13 mouse cellular contexts compared by ENCODE assay signal in the genomic region with DNA sequence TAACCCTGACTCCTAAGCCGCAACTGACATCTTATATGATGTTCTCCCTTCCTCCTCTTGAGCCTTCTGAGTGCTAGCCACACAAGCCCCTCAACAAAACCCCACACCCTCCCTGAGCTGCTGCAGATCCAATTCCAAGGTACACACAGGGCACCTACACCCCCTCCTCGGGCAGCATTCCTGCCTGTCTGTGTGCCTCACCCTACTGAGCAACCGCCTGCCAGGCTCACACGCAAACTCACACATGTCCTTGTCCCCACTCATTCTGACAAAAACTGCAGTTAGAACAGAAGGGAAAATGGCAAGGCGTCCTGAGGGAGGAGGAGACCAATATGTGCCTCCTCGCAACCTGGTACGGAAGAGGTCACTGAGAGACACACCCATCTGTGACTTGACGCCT.
A peak's percentile ranks its signal among the peaks of the same experiment; 100 is the strongest.
DNase-seq lines count a peak whose midpoint lies in the region; ATAC-seq and TF ChIP-seq lines count a peak whose summit lies in the region.
"Had no signal": no experiment of that assay in that cellular context is flagged by ENCODE, and none has a peak within 500 bp of the region (broad histone marks: within the 10 kb centered on the region; RNA-seq: fewer than 3 reads in every experiment).

No protein-coding gene starts in this region.

- peak overlapping the region; percentile 42 for H3K4me2 ChIP-seq in hindbrain, embryonic 14.5 days (replicated peaks)
- H3K4me2 ChIP-seq in midbrain, postnatal 0 days (ENCODE audit: low read depth, low read length, poor library complexity, severe bottlenecking): peak overlapping the region; percentile 66

- WGBS in hindbrain, embryonic 14.5 days: 88% methylated on average over 8 of the region's 8 CpGs
- 90% methylated on average over 8 of the region's 8 CpGs for WGBS in hindbrain, embryonic 10.5 days
- 79% methylated on average over 8 of the region's 8 CpGs for WGBS in midbrain, postnatal 0 days

- DNase-seq in hindbrain, embryonic 14.5 days (ENCODE audit: low spot score): no peak
- no peak for DNase-seq in hindbrain, embryonic 10.5 days (ENCODE audit: low spot score)
- DNase-seq in brain, adult 2 months (ENCODE audit: low read depth, low spot score): peak; percentile 81
- DNase-seq in layer of hippocampus, adult 18-20 months (ENCODE audit: low spot score in 2 of 2): peak; percentile 66 to 80
- DNase-seq in midbrain, postnatal 0 days (ENCODE audit: low spot score): no peak
- DNase-seq in urinary bladder, adult 2 months (ENCODE audit: low spot score): no peak
- DNase-seq in urinary bladder, postnatal 36 days (ENCODE audit: low spot score in 2 of 2): no peak
- no peak for DNase-seq in cerebellum, adult 9-11 months
- DNase-seq: kidney, adult 11 months; liver; lung, postnatal 4 days; thymus, postnatal 25 days had no signal

- no peak for TF ChIP-seq CTCF in midbrain, postnatal 0 days (IDR thresholded peaks at IDR 0.05)

- no peak overlapping the region for H3K27ac ChIP-seq in hindbrain, embryonic 14.5 days
- H3K27ac ChIP-seq in hindbrain, embryonic 10.5 days: no peak overlapping the region
- 0 out of 2 replicates have a peak overlapping the region, but pooled peaks have one; percentile 78 for H3K27ac ChIP-seq in midbrain, postnatal 0 days (ENCODE audit: low read depth, low read length)
- H3K27ac ChIP-seq: heart, embryonic 10.5 days had no signal

- 0 out of 2 replicates have a peak, but pooled peaks cover 10% of the 10 kb centered on the region for H3K4me1 ChIP-seq in hindbrain, embryonic 14.5 days (replicated peaks; ENCODE audit: control insufficient read depth, insufficient read depth, low read length)
- H3K4me1 ChIP-seq in hindbrain, embryonic 10.5 days (replicated peaks): peaks cover 10% of the 10 kb centered on the region
- H3K4me1 ChIP-seq in midbrain, postnatal 0 days (ENCODE audit: insufficient read depth, low read length): peaks cover 24% of the 10 kb centered on the region; the same call in 1 of the 2 replicates

- peak overlapping the region; percentile 20 for H3K4me3 ChIP-seq in hindbrain, embryonic 14.5 days (replicated peaks; ENCODE audit: low read length)
- no peak overlapping the region for H3K4me3 ChIP-seq in hindbrain, embryonic 10.5 days
- H3K4me3 ChIP-seq in midbrain, postnatal 0 days (ENCODE audit: low read depth, low read length): peak overlapping the region; percentile 46
- H3K4me3 ChIP-seq: heart, embryonic 10.5 days had no signal

- H3K9ac ChIP-seq in hindbrain, embryonic 14.5 days: no peak overlapping the region
- peak overlapping the region; percentile 65 for H3K9ac ChIP-seq in midbrain, postnatal 0 days (replicated peaks; ENCODE audit: low read length, poor library complexity, severe bottlenecking)

- ATAC-seq in hindbrain, embryonic 14.5 days (ENCODE audit: low FRiP score): no peak
- no peak for ATAC-seq in midbrain, postnatal 0 days (ENCODE audit: low FRiP score)

- no peaks in the 10 kb centered on the region for H3K27me3 ChIP-seq in hindbrain, embryonic 14.5 days (ENCODE audit: control insufficient read depth, insufficient read depth, low read length)
- H3K27me3 ChIP-seq in hindbrain, embryonic 10.5 days (ENCODE audit: insufficient read depth, poor library complexity, severe bottlenecking): no peaks in the 10 kb centered on the region
- H3K27me3 ChIP-seq in midbrain, postnatal 0 days (ENCODE audit: insufficient read depth, low read length): no peaks in the 10 kb centered on the region

- no peaks in the 10 kb centered on the region for H3K36me3 ChIP-seq in hindbrain, embryonic 14.5 days (replicated peaks; ENCODE audit: control insufficient read depth, insufficient read depth)
- no peaks in the 10 kb centered on the region for H3K36me3 ChIP-seq in hindbrain, embryonic 10.5 days
- no peaks in the 10 kb centered on the region for H3K36me3 ChIP-seq in midbrain, postnatal 0 days (ENCODE audit: insufficient read depth, low read length)
- H3K36me3 ChIP-seq: heart, embryonic 10.5 days had no signal

- no peaks in the 10 kb centered on the region for H3K9me3 ChIP-seq in hindbrain, embryonic 14.5 days (ENCODE audit: control insufficient read depth, low read length)
- no peaks in the 10 kb centered on the region for H3K9me3 ChIP-seq in hindbrain, embryonic 10.5 days
- no peaks in the 10 kb centered on the region for H3K9me3 ChIP-seq in midbrain, postnatal 0 days (ENCODE audit: low read length)
- H3K9me3 ChIP-seq: heart, embryonic 10.5 days had no signal

Comparison
In these comparisons a context has a peak if more than half of its experiments do, and no peak if none do; other contexts are left out.
1. DNase-seq: peak in brain, adult 2 months (single experiment) and layer of hippocampus, adult 18-20 months (2 of 2); none in hindbrain, embryonic 14.5 days (single experiment), hindbrain, embryonic 10.5 days (single experiment), midbrain, postnatal 0 days (single experiment), urinary bladder, adult 2 months (single experiment), urinary bladder, postnatal 36 days (0 of 2) and cerebellum, adult 9-11 months (single experiment).